Mouse (Mus musculus): ENCODE results near the gene Tbx4. TPM values are rescaled to one million over a fixed set of nuclear protein-coding genes. Genes with fewer than 3 reads are reported as not detected.

Tbx4 gene
- total and polyA plus RNA-seq, 2 experiments from 2014 or later: 0.20 to 0.47 TPM

DNA sequence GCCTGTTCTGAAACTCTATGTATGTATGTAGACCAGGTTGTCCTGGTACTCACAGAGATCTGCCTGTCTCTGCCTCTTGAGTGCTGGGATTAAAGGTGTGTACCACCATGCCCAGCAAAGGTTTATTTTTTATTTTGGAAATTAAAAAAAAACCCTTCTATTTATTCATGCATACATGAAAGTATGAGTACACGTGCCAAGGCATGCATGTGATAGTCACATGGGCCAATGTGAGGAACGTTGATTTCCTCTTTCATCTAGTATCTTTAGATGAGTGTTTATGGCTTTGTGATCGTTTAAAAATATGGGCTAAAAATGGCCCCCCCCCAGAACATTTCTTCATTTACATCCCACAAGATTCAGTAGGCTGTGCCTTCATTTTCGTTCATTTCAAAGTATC lies 66.3 kb downstream of the Tbx4 start:
- Histone ChIP-seq H3K9ac (replicated peaks; ENCODE audit: low read length) (no peak overlapping the region), H3K4me2 (ENCODE audit: low read depth, low read length) (no peak overlapping the region), H3K27ac (no peak overlapping the region), H3K4me3 (ENCODE audit: low read length) (no peak overlapping the region), H3K36me3 (ENCODE audit: insufficient read depth, low read length) (no peaks in the 10 kb centered on the region), H3K4me1 (ENCODE audit: insufficient read depth, low read length) (no peaks in the 10 kb centered on the region), H3K9me3 (ENCODE audit: low read length) (no peaks in the 10 kb centered on the region), H3K27me3 (ENCODE audit: insufficient read depth, low read length) (no peaks in the 10 kb centered on the region)
- DNase-seq (ENCODE audit: low spot score): no peak
- TF ChIP-seq CTCF (IDR thresholded peaks at IDR 0.05; ENCODE audit: low read depth): no peak
- no peak for ATAC-seq
- whole genome bisulfite sequencing: 91% methylated on average over 4 of the region's 4 CpGs

DNA sequence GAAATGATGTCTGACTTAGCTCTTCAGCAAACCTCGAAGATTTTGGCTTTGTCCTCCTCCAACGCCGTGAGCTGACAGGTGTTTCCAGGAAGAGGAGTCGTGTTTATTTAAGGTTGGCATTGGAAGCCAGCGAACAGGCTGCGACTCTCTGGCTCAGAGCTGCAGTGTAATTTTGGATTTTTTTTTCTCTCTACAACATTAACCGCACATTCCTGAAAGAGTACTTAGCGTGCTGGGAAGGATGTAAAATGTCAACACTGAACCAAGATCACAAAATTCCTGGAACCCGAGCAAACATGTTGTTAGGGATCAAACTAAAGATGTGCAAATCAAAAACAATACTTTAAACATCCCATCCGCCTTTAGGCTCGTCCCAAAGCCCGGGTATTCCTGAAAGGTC lies 69.4 kb downstream of the Tbx4 start:
- Histone ChIP-seq H3K36me3 (ENCODE audit: insufficient read depth, low read length) (no peaks in the 10 kb centered on the region), H3K9ac (replicated peaks; ENCODE audit: low read length) (no peak overlapping the region), H3K4me3 (ENCODE audit: low read length) (no peak overlapping the region), H3K4me1 (ENCODE audit: insufficient read depth, low read length) (no peaks in the 10 kb centered on the region), H3K27ac (no peak overlapping the region), H3K27me3 (ENCODE audit: insufficient read depth, low read length) (no peaks in the 10 kb centered on the region), H3K9me3 (ENCODE audit: low read length) (no peaks in the 10 kb centered on the region), H3K4me2 (ENCODE audit: low read depth, low read length) (no peak overlapping the region)
- TF ChIP-seq CTCF (IDR thresholded peaks at IDR 0.05; ENCODE audit: low read depth): no peak
- ATAC-seq (no peak), DNase-seq (ENCODE audit: low spot score) (no peak)
- WGBS: 75% methylated on average over 12 of the region's 12 CpGs

DNA sequence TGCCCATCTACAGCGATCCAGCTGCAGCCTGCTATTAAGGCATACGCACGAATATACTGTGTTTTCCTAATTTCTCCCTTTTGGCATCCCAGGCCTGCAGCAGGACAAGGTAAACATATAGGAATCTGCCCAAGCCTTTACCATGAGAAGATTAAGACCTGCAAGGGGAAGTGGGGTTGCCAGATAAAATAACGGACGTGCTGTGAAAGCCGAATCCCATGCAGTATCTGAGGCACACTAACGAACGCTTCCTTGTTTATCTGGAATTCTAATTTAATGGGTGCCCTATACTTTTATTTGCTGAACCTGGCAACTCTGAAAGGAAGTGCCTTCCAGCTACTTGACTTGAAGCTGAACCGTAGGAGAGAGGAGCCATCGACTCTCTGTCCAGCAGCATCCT lies 70.2 kb downstream of the Tbx4 start:
- no peaks in the 10 kb centered on the region for H3K36me3 ChIP-seq (ENCODE audit: insufficient read depth, low read length)
- no peaks in the 10 kb centered on the region for H3K27me3 ChIP-seq (ENCODE audit: insufficient read depth, low read length)
- H3K4me1 ChIP-seq (ENCODE audit: insufficient read depth, low read length): no peaks in the 10 kb centered on the region
- H3K9me3 ChIP-seq (ENCODE audit: low read length): no peaks in the 10 kb centered on the region
- DNase-seq (ENCODE audit: low spot score): no peak
- WGBS: 87% methylated on average over 10 of the region's 10 CpGs
- H3K4me2 ChIP-seq (ENCODE audit: low read depth, low read length): no peak overlapping the region
- H3K4me3 ChIP-seq (ENCODE audit: low read length): no peak overlapping the region
- no peak overlapping the region for H3K9ac ChIP-seq (replicated peaks; ENCODE audit: low read length)
- H3K27ac ChIP-seq: no peak overlapping the region
- no peak for TF ChIP-seq CTCF (IDR thresholded peaks at IDR 0.05; ENCODE audit: low read depth)
- ATAC-seq: no peak

- Histone ChIP-seq H3K27me3 (ENCODE audit: insufficient read depth, low read length) (no peaks in the 10 kb centered on the region), H3K9ac (replicated peaks; ENCODE audit: low read length) (no peak overlapping the region), H3K9me3 (ENCODE audit: low read length) (no peaks in the 10 kb centered on the region), H3K27ac (no peak overlapping the region), H3K4me3 (ENCODE audit: low read length) (no peak overlapping the region), H3K4me2 (ENCODE audit: low read depth, low read length) (no peak overlapping the region), H3K4me1 (ENCODE audit: insufficient read depth, low read length) (no peaks in the 10 kb centered on the region), H3K36me3 (ENCODE audit: insufficient read depth, low read length) (no peaks in the 10 kb centered on the region)
- no peak for ATAC-seq
- DNase-seq (ENCODE audit: low spot score): no peak
- TF ChIP-seq CTCF (IDR thresholded peaks at IDR 0.05; ENCODE audit: low read depth): no peak
- 83% methylated on average over 6 of the region's 6 CpGs for WGBS
These were observed 70.9 kb downstream of the Tbx4 start for GRCm38 (mm10) chr11:85956950-85957778.

DNA sequence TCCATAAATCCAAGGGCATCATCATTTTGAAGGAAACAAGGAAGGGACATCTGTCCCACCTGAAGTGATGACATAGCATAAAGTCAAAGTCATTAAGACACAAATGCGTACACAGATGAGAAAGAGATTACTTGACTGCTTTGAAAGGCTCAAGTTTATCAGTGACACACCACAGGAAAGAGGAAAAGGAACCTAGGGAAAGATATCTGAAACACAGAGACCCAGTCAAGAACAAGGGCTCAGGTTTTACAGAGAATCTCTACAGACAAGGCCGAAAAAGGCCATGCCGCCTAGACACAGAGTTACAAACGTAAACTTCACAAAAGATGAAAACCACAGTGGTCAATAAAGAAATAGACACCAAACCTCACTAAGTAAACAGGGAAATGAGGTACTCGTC lies 73.6 kb downstream of the Tbx4 start:
- no peak overlapping the region for H3K4me2 ChIP-seq (ENCODE audit: low read depth, low read length)
- H3K36me3 ChIP-seq (ENCODE audit: insufficient read depth, low read length): no peaks in the 10 kb centered on the region
- H3K4me3 ChIP-seq (ENCODE audit: low read length): no peak overlapping the region
- no peaks in the 10 kb centered on the region for H3K9me3 ChIP-seq (ENCODE audit: low read length)
- DNase-seq (ENCODE audit: low spot score) (no peak), ATAC-seq (no peak)
- WGBS: 94% methylated on average over 5 of the region's 5 CpGs
- no peaks in the 10 kb centered on the region for H3K4me1 ChIP-seq (ENCODE audit: insufficient read depth, low read length)
- H3K27ac ChIP-seq: no peak overlapping the region
- no peak overlapping the region for H3K9ac ChIP-seq (replicated peaks; ENCODE audit: low read length)
- TF ChIP-seq CTCF (IDR thresholded peaks at IDR 0.05; ENCODE audit: low read depth): no peak
- no peaks in the 10 kb centered on the region for H3K27me3 ChIP-seq (ENCODE audit: insufficient read depth, low read length)

GRCm38 (mm10) chr11:85960273-85960672 lies 74.1 kb downstream of the Tbx4 start:
- no peaks in the 10 kb centered on the region for H3K4me1 ChIP-seq (ENCODE audit: insufficient read depth, low read length)
- H3K4me2 ChIP-seq (ENCODE audit: low read depth, low read length): no peak overlapping the region
- no peak overlapping the region for H3K27ac ChIP-seq
- DNase-seq (ENCODE audit: low spot score) (no peak), ATAC-seq (no peak)
- no peak for TF ChIP-seq CTCF (IDR thresholded peaks at IDR 0.05; ENCODE audit: low read depth)
- H3K36me3 ChIP-seq (ENCODE audit: insufficient read depth, low read length): no peaks in the 10 kb centered on the region
- H3K9ac ChIP-seq (replicated peaks; ENCODE audit: low read length): no peak overlapping the region
- no peaks in the 10 kb centered on the region for H3K27me3 ChIP-seq (ENCODE audit: insufficient read depth, low read length)
- no peak overlapping the region for H3K4me3 ChIP-seq (ENCODE audit: low read length)
- no peaks in the 10 kb centered on the region for H3K9me3 ChIP-seq (ENCODE audit: low read length)
- 87% methylated on average over 6 of the region's 6 CpGs for WGBS

GRCm38 (mm10) chr11:85961498-85961897 lies 75.3 kb downstream of the Tbx4 start:
- TF ChIP-seq CTCF (IDR thresholded peaks at IDR 0.05; ENCODE audit: low read depth): no peak
- H3K27ac ChIP-seq: no peak overlapping the region
- no peaks in the 10 kb centered on the region for H3K36me3 ChIP-seq (ENCODE audit: insufficient read depth, low read length)
- ATAC-seq (no peak), DNase-seq (ENCODE audit: low spot score) (no peak)
- H3K27me3 ChIP-seq (ENCODE audit: insufficient read depth, low read length): no peaks in the 10 kb centered on the region
- no peak overlapping the region for H3K4me3 ChIP-seq (ENCODE audit: low read length)
- H3K4me1 ChIP-seq (ENCODE audit: insufficient read depth, low read length): no peaks in the 10 kb centered on the region
- no peak overlapping the region for H3K9ac ChIP-seq (replicated peaks; ENCODE audit: low read length)
- 77% methylated on average over 9 of the region's 9 CpGs for WGBS
- no peaks in the 10 kb centered on the region for H3K9me3 ChIP-seq (ENCODE audit: low read length)
- H3K4me2 ChIP-seq (ENCODE audit: low read depth, low read length): no peak overlapping the region

Other genes with a start within 250 kb of the Tbx4 start
- 3.6 and 7.9 TPM in 2 replicates for gene Tbx2, start 53.9 kb upstream of the Tbx4 start, total RNA-seq (2014; rRNA removed)
- gene Tbx2, start 53.9 kb upstream of the Tbx4 start, polyA plus RNA-seq (2015; fragmentation: Nextera tagmentation; extraction: Ambion mirVana): 0.70 and 0.86 TPM in 2 replicates
- gene Gm11444, start 36.1 kb upstream of the Tbx4 start, total RNA-seq (2014; rRNA removed): not detected in 2 replicates
- not detected in 2 replicates for gene Gm11444, start 36.1 kb upstream of the Tbx4 start, polyA plus RNA-seq (2015; fragmentation: Nextera tagmentation; extraction: Ambion mirVana)